Mouse (Mus musculus): ENCODE results near the gene Slc34a2.

Gene Slc34a2

DNA sequence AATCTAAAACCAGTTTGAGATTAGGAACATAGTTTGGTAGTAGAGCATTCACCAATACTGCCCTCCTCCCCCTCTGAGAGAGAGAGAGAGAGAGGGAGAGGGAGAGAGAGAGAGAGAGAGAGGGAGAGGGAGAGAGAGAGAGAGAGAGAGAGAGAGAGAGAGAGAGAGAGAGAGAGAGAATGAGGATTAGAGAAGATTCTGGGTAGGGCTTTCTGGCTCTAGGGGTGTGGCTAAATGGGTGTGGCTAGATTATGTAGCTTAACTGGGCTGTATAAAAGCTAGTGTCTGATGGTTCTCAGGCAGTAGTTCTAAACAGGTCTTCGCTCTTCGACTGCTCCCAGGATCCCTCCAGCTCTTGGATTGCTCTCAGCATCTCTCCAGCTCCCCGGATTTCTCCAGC lies at the start of gene Slc34a2:
Gene Slc34a2 (plus strand): TSS at position 301 of the 400 bp plus-strand sequence.
- no peak for DNase-seq (ENCODE audit: low read depth, low spot score)

DNA sequence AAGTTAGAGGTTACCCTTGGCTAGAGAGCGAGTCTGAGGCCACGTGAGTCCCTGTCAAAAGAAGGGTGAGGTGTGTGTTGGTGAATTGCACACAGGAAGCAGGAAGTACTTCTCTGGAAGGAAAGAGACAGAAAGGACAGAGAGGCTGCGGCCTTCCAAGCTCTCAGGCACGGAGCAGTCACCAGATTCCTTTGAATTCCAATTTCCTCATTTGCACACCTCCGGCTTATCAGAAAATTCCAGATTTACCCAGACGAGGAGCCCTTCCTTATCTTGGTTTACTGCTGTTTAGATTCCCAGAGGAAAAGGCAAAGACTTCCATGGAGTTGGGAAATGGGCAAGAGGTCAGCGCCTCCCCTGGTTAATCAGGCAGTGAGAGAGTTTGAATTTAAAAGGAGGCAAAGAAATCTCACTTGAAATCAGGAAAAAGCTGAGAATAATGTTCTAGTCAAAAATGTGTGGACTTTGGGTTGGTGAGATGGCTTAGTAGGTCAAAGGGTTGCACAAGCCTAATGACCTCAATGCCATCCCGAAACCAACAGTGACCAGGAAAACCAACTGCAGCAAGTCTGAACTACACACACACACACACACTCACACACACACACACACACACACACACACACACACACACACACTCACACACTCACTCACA lies 47.1 kb upstream of the Slc34a2 start:
- DNase-seq (ENCODE audit: low read depth, low spot score), result no peak

DNA sequence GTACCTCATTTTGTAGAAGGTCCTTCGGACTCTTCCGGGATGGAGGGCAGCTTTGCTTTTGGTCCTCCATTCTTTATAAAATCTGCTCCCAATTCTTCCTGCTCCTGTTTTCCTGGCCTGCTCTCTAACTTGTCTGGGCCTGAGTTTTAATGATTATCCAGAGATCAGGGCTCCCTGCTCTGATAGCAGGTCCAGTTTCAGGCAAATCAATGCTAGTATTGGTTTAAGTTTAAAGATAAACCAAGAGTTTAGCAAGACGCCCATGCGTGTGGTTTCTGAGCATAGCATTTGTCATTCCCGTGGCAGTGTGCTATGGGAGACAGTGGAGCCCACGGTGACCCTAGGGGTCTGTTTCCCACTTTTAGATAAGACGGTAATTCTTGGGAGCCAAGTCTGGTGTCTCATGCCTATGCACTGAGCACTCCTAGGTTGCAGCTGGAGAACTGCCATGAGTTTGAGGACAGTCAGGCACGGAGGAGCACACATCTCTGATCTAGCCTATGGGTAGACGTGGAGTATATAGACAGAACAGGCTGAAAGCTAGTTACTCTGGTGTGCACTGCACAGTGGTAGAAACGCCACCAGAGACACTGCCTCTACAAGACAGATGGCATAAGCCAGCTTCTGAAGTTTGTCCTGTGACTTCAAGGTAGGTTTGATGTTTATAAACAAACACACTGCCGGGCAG lies 45.5 kb upstream of the Slc34a2 start:
- no peak for DNase-seq (ENCODE audit: low read depth, low spot score)

DNA sequence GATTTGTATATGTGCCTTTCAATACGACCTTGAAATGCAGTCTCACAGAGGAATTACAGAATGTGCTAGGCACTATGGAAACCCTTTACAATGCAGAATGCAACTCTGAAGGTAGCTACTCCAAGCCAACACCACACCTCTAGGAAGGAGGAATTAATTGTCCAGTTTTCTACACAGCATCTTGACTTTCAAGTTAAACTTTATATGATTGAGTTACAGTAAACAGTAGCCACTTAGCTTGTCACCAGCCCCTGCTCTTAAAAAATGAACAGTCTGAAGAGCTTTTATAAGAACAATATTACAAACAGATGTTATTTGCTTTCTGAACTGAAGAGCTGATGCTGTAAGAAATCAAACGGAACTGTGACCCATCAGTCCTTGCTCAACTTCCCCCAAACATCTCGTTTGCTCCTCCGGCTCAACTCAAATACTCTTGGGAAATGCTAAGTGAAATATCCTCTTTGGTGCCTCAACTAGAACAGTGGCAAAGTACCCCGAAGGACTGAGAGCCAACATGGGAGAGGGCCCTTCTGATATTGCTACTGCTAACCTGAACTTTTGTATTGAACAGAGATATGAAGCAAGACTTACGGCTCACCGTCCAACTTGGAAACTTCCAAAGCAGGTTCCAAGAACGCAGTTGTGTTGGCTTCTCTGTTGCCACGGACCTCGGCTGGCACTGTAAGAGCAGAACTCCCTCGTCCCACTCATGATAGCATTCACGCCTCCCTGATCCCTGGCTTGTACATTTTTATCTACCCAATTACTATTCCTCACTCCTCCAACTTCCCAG lies 44.2 kb upstream of the Slc34a2 start:
- DNase-seq (ENCODE audit: low read depth, low spot score), result no peak

DNA sequence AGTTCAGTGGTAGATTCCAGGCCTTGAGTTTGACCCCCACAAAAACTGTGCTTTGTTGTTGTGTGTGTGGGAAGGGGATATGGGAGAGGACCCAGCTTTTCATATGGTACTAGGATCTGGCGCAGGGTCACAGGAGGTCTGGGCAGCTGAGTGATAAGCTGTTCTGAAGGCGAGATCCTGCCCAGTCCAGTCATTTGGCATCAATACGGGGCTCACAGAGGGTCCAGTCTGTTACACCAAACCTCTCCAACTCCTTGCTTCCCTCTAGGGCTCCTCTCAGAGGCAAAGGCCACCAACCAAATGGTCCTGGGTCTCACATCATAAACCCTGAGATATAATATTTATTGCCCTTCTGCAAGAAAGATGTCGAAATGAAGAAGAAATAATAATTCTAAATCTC lies 42.4 kb upstream of the Slc34a2 start:
- no peak for DNase-seq (ENCODE audit: low read depth, low spot score)

DNA sequence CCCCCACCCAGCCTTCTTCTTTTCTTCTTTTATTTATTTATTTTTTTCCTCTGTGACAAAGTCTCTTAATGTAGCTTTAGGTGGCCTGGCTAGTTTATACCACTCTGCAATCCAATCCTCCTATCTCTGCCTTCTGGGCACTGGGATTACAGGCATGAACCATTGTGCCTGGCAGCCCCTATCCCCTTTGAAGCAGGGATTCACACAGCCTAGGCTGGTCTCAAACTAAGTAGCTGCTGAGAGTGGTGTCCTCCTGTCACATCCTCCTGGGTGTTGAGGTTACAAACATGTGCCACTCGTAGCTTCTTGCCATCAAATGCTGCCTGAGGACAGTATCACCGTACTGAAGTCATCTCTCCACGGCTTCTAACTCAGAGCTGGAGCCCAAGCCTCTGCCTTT lies 41.7 kb upstream of the Slc34a2 start:
- DNase-seq (ENCODE audit: low read depth, low spot score), result no peak

DNA sequence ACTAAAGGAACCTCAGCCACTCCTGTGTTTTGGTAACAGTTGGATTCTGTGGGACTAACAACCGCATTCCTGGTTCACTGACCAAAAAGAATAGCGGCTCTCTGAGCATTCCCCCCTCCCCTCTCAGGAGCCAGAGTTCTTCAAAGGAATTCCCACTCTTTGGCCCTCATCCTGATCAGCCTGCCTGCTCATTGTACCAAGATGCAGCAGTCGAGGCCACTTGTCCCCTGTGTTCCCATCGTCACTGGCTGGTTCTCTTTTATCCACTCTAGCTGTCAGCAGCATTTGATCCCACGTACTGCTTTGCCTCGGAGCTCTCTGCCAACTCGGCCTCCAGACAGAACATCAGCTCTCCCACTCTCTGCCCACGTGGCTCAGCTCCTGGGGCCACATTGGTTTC lies 41.3 kb upstream of the Slc34a2 start:
- DNase-seq (ENCODE audit: low read depth, low spot score), result no peak

DNA sequence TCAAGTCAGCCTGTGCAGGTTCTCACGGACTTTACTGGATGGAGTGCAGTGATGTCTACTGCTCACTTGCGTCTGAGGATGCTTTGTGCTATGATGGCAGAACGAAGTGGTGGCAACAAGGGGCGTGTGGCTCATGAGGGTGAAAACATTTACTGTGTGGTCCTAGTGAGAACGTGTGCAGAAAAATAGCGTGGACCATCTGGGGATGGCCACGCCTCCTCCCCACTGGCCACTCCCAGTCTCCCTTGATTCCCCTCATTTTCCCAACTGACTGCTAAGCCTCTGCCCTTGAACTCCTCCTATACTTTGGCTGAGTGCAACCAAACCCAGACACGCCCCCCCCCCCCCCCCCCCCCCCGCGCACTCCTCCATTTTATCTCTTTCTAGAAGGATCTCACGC lies 40.8 kb upstream of the Slc34a2 start:
- DNase-seq (ENCODE audit: low read depth, low spot score), result no peak

DNA sequence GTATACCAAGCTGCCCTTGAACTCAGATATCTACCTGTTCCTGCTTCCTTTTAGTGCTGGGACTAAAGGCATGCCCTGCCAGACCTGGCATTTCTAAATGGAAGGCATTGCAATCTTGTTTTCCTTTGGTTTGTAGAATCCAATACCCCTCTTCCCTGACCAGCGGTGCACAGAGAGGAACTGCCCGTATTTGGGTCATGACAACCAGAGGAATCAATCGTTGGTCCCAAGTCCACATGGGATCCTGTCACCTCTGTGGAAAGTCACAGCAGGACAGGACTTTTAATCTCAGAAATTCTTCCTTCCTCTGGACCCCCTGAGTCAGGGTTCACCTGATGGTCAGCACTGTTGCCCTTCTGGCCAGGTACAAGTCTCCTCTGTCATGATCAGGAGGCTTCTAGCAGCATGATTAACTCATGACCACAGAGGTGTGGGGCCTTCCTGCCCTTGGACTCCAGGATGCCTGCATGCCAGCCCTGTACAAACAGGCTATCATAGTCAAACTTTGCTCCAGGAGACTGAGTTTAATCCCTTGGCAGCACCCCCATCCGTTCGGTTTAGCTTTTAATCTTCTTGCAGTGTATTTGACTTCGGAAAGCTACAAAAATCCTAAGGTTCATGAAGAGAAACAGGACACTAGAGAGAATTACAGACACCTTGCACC lies 39.7 kb upstream of the Slc34a2 start:
- no peak for DNase-seq (ENCODE audit: low read depth, low spot score)

DNA sequence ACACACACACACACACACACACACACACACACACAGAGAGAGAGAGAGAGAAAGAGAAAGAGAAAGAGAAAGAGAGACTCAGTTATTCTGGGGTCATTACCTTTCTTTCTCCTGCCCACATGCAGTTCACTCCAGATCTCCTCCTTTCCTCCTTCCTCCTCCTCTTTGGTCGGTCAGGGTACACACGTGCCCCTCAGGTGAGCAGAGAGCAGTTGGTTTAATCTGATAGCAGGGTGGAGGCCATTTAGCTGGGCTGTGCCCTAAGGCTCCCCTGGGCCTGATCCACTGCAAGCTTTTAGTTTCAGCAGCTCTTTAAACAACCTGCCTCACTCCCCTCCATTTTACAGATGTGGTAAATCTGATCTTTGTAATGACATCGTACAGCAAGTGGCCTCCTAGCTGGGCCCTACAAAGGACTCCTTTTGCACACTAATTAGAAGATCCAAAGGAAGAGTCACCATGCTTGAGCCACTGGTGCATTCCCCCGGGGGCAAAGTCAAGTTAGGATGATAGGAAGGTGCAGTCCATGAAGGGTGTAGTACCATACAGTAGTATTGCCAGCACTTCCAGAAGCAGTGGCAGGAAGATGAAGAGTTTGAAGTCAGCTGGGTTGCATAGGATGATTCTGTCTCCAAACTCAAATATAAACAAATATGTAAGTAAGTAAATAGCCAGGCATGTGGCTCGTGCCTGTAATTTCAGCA lies 37.6 kb upstream of the Slc34a2 start:
- no peak for DNase-seq (ENCODE audit: low read depth, low spot score)

DNA sequence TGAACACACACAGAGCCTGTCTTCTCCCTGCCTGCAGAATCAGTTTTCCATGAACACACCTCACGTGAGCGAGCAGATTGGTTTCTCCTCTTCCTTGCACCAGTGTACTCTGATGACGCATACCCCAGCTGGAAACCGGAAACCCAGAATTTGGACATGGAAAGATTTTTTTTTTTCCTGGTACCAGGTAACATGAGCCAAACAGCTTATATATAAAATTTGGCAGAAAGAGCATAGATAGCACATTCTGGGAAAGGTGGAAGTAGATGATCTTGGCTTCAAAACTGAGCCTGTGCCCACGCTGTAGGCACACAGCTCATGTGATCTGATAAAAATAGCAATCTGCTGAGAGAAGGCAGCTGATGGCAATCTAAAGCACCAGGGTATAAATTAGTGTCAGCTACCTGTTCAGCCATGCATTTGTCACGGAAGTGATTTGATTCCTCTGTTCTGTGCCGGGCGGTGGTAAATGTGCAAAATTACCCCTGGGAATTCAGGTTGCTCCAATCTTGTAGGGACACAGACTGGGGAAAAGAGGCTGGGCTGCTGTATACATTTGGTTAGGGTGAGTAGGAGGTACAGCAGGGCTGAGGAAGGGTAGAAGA lies 35.2 kb upstream of the Slc34a2 start:
- DNase-seq (ENCODE audit: low read depth, low spot score), result no peak

DNA sequence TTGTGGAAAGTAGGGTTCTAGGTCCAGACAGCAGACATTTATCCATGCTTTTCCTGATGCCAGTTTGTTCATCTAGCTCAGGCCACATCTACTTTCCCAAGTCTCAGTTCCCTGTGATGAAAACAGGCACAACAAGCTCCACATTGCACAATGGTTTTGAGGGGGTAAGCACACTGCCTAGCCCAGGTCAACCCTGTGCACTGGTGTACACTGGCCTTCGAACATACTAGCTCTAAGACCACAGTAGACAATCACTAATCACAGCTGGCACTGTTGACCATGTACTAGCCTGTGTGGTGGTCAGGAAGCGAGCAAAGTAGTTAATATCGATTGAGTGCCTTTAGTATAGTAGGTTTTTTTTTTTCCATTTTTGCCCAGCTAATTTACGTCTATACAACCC lies 34.4 kb upstream of the Slc34a2 start:
- DNase-seq (ENCODE audit: low read depth, low spot score), result no peak

DNA sequence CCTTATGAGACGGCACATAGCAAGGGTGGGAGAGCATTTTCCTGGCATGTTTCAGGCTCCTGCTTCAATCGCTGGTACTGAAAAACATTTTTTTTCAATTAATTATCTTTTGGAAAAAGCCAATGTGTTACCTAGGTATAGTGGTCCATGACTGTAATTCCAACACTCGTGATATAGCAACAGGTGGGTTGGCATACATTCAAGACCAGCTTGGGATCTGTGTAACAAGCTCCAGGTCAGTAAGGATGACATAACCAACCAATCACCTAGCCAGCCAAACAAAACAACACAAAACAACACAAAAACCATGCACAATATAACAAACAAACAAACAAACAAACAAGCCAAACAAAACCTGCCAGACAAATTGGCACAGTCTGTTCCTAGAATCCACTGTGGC lies 33.9 kb upstream of the Slc34a2 start:
- no peak for DNase-seq (ENCODE audit: low read depth, low spot score)

DNA sequence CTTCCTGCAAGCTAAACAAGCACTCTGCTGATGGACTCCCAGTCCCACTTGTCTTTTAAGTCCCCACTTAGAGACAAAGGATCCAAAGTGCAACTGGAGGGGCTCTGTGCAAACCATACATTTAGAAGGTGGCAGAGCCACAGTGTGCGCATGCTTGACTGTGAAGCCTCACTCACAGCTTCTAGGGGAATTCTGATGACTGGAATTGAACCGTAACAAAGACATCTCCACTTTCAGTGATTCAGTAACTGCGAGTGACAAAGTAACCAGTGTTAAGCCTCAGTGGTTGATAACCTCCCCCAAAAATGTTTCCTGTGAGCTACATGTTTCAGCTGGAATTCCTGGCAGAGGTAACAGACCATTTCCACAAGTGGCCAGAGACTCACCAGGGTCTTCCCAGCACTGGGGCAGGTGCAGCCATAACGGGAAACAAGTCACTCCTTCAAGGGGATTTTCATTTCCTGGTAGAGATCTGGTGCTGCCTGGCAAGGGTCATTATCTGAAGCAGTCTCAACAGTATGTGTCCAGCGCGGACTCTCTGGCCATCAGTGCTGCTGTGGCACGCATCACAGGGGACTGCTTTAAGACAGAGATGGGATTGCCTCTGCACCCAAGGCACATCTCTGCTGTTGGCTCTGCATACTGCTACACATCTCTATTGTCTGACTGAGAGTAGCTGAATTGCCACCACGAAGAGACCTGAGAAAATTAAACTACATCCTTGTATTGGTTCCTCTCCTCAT lies 28.7 kb upstream of the Slc34a2 start:
- DNase-seq (ENCODE audit: low read depth, low spot score), result no peak

DNA sequence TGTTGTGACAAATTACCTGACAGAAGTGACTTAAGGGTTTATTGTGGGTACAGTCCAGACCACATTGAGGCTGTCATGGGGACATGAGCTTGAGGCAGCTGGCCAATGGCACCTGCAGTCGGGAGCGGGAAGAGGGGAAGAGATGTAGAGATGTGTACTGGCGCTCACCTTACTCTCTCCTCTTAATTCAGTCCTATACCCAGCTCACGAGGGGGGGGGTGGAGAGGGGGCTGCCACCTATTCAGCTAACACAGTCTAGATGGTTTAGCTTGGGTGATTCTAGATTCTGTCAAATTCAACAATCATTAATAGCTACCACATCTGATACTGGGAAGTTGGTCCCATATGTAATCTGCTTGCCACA lies 28.1 kb upstream of the Slc34a2 start:
- DNase-seq (ENCODE audit: low read depth, low spot score), result no peak

DNA sequence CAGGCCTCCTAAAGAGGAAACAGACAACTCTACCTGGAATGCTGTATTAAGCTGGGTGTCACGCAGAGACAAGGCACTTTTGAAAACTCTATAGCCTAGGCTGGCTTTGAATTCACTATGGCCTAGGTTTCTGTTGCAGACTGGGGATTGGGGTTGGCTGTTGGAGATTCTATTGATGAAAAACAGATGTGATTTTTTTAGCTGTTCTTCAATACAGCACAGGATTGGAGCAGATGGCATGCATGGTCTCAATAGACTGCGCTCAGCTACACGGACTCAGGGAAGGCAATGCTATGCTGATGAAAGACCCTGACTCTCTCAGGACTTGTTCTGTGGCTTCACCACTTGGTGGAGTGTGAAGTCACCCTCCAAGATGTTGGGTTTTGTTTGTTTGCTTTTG lies 26.6 kb upstream of the Slc34a2 start:
- peak; percentile 49 for DNase-seq (ENCODE audit: low read depth, low spot score)

DNA sequence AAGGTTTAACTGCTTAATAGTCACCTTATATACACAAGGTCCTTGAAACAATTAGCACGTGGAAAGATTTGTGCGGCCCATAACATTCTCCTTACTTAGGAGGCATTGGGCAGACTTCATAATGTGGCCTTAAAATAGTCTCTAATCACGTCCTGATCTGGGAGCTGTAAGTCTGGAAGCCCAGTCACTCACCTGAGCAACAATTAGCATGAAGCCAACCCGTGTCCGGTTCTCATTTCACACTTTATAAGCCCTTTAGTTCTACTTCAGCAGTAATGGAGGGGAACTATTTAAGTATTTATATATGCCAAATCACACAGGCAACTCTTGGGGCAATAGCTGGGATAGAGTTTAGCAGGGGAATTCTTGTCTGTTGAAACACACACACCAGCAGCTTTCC lies 21.3 kb upstream of the Slc34a2 start:
- no peak for DNase-seq (ENCODE audit: low read depth, low spot score)

DNA sequence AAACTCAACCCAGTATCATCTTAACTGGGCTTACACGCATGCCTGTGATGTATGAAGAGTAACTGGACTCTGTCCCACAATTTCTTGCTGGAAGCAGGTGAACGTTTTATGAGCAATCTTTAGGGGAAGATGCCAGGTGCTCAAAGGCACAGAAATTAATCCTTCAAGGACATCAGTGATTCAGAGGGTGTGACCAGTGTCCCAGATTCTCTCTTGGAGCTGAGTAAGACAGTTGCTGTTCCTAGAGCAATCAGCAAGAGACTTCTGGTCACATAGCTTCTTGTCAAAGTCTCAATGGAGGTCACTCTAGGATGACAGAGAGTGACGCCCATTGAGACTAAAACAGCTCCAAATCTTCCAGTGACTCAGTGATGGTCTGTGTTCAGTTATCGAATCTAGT lies 19.6 kb upstream of the Slc34a2 start:
- no peak for DNase-seq (ENCODE audit: low read depth, low spot score)

DNA sequence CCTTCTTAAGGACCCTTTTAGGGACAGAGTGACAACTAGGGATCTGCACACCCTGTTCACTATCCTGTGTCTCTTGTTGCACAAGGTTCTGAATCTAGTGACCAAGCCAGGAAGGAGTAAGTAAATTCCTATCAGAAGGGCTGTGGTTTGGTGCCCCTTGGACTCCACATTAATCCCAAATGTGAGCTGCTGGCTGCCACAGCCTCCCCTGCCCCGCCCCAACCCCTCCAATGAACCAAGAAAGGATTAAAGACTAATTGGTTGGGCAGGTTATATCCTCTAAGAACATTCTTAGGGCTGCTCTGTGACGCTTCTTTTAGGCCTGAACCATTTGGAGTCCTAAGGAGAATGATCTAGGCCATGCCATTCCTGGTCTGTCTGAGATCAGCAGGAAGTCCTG lies 14.4 kb upstream of the Slc34a2 start:
- no peak for DNase-seq (ENCODE audit: low read depth, low spot score)

DNA sequence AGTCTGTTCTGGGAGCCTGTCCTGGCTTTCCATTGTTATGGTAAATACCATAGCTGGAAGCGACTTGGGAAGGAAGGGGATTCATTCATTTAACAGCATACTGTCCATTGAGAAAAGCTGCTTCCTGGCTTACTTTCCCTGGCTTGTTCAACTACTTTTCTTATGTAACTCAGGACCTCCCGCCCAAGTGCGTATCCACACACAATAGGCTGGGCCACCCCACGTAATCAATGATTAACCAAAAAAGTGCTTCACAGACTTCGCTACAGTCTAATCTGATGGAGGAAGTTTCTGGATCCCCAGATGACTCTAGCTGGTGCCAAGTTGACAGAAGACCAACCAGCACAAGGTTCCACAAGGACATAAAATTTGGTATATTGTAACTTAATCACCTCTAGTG lies 14.0 kb upstream of the Slc34a2 start:
- DNase-seq (ENCODE audit: low read depth, low spot score), result no peak

All from forelimb bud, embryonic 11.5 days (tissue).